Mouse (Mus musculus): ENCODE results near the gene Ablim1. TPM values are rescaled to one million over a fixed set of nuclear protein-coding genes. Genes with fewer than 3 reads are reported as not detected.

The Ablim1 gene
- polyA plus RNA-seq, 1 experiment from 2014 or later: 62.0 TPM

DNA sequence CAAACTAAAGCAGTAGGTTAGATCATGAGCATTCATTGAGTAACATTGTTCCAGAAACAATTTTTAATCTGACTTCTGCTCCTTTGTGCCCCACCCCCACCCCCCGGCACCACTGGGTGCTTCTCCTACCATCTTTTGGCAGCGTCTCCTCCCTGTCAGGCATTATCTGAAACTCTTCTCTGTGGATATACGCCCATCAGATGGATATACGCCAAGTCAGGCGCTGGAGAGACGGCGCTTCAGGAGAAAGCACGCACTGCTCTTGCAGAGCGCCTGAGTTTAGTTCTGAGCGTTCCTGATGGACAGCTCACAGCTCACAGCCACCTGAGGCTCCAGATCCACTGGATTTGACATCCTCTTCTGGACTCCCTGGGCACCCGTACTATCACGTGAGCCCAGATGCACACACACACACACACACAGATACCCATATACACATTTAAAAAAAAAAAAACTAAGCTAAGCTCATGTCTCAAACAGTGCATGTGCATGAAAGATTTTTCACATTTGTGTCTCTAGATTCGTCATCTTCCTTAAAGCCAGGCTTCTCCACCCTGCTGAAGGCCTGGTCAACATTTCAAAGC, 24.7 kb upstream of the Ablim1 start:
- 74% methylated on average over 13 of the region's 13 CpGs for WGBS
- H3K36me3 ChIP-seq (ENCODE audit: control insufficient read depth, insufficient read depth, low read length): no peaks in the 10 kb centered on the region

GRCm38 (mm10) chr19:57335135-57335534, 20.4 kb upstream of the Ablim1 start:
- no peak overlapping the region for H3K9ac ChIP-seq (ENCODE audit: low read length)
- no peaks in the 10 kb centered on the region for H3K36me3 ChIP-seq (ENCODE audit: control insufficient read depth, insufficient read depth, low read length)
- ATAC-seq (ENCODE audit: low FRiP score, low TSS enrichment): 0 out of 2 replicates have a peak, but pooled peaks have one; percentile 58
- H3K9me3 ChIP-seq (ENCODE audit: control insufficient read depth, low read length): no peaks in the 10 kb centered on the region
- H3K27ac ChIP-seq (replicated peaks): no peak overlapping the region
- WGBS: 45% methylated on average over 8 of the region's 8 CpGs
- H3K4me3 ChIP-seq (ENCODE audit: low read depth, low read length): no peak overlapping the region
- H3K27me3 ChIP-seq (ENCODE audit: control insufficient read depth, insufficient read depth, low read length): no peaks in the 10 kb centered on the region
- TF ChIP-seq CTCF (IDR thresholded peaks at IDR 0.05; ENCODE audit: low read depth) (no peak), EP300 (optimal IDR thresholded peaks at IDR 0.05) (no peak)
- no peaks in the 10 kb centered on the region for H3K4me1 ChIP-seq (replicated peaks; ENCODE audit: control insufficient read depth, insufficient read depth)
- H3K4me2 ChIP-seq (replicated peaks; ENCODE audit: low read depth): no peak overlapping the region
- no peak for DNase-seq (ENCODE audit: low spot score)

More for the DNA sequence above, 24.7 kb upstream of the Ablim1 start:
- H3K4me1 ChIP-seq (replicated peaks; ENCODE audit: control insufficient read depth, insufficient read depth): no peaks in the 10 kb centered on the region
- no peak overlapping the region for H3K4me2 ChIP-seq (replicated peaks; ENCODE audit: low read depth)
- H3K4me3 ChIP-seq (ENCODE audit: low read depth, low read length): no peak overlapping the region
- H3K27me3 ChIP-seq (ENCODE audit: control insufficient read depth, insufficient read depth, low read length): no peaks in the 10 kb centered on the region
- ATAC-seq (ENCODE audit: low FRiP score, low TSS enrichment) (no peak), DNase-seq (ENCODE audit: low spot score) (no peak)
- TF ChIP-seq CTCF (IDR thresholded peaks at IDR 0.05; ENCODE audit: low read depth): no peak
- no peak for TF ChIP-seq EP300 (optimal IDR thresholded peaks at IDR 0.05)
- H3K9ac ChIP-seq (ENCODE audit: low read length): no peak overlapping the region
- H3K27ac ChIP-seq (replicated peaks): no peak overlapping the region
- H3K9me3 ChIP-seq (ENCODE audit: control insufficient read depth, low read length): no peaks in the 10 kb centered on the region

- Histone ChIP-seq H3K27me3 (ENCODE audit: control insufficient read depth, insufficient read depth, low read length) (no peaks in the 10 kb centered on the region), H3K4me1 (replicated peaks; ENCODE audit: control insufficient read depth, insufficient read depth) (no peaks in the 10 kb centered on the region), H3K4me3 (ENCODE audit: low read depth, low read length) (no peak overlapping the region), H3K4me2 (replicated peaks; ENCODE audit: low read depth) (no peak overlapping the region), H3K9me3 (ENCODE audit: control insufficient read depth, low read length) (no peaks in the 10 kb centered on the region), H3K27ac (replicated peaks) (no peak overlapping the region), H3K36me3 (ENCODE audit: control insufficient read depth, insufficient read depth, low read length) (no peaks in the 10 kb centered on the region), H3K9ac (ENCODE audit: low read length) (no peak overlapping the region)
- DNase-seq (ENCODE audit: low spot score): no peak
- TF ChIP-seq EP300 (optimal IDR thresholded peaks at IDR 0.05) (no peak), CTCF (IDR thresholded peaks at IDR 0.05; ENCODE audit: low read depth) (no peak)
- WGBS: 88% methylated on average over 4 of the region's 4 CpGs
- no peak for ATAC-seq (ENCODE audit: low FRiP score, low TSS enrichment)
Measured at GRCm38 (mm10) chr19:57333356-57333755, 18.6 kb upstream of the Ablim1 start.

DNA sequence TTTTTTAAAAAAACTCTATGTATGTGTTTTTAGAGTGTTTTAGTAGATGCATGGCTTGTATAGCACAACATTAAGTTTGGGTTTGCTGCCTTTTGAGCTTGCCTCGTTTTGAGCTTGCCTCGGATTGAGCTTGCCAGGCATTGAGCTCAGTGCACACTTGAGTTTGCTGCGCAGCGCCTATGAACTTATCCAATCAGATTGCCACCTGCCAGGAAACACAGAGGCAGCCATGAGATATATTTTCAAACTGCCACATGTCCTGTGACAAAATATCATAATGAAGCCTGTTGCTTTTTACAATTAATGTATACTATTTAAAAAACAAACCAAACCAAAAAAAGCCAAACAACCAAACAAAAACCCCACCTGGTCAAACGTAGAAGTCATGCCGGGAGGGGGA, 16.5 kb upstream of the Ablim1 start:
- Histone ChIP-seq H3K4me2 (replicated peaks; ENCODE audit: low read depth) (no peak overlapping the region), H3K4me1 (replicated peaks; ENCODE audit: control insufficient read depth, insufficient read depth) (no peaks in the 10 kb centered on the region), H3K9ac (ENCODE audit: low read length) (no peak overlapping the region), H3K36me3 (ENCODE audit: control insufficient read depth, insufficient read depth, low read length) (no peaks in the 10 kb centered on the region), H3K27ac (replicated peaks) (no peak overlapping the region), H3K27me3 (ENCODE audit: control insufficient read depth, insufficient read depth, low read length) (no peaks in the 10 kb centered on the region), H3K4me3 (ENCODE audit: low read depth, low read length) (no peak overlapping the region), H3K9me3 (ENCODE audit: control insufficient read depth, low read length) (no peaks in the 10 kb centered on the region)
- TF ChIP-seq CTCF (IDR thresholded peaks at IDR 0.05; ENCODE audit: low read depth) (no peak), EP300 (optimal IDR thresholded peaks at IDR 0.05) (no peak)
- WGBS: 74% methylated on average over 6 of the region's 6 CpGs
- no peak for ATAC-seq (ENCODE audit: low FRiP score, low TSS enrichment)
- no peak for DNase-seq (ENCODE audit: low spot score)

DNA sequence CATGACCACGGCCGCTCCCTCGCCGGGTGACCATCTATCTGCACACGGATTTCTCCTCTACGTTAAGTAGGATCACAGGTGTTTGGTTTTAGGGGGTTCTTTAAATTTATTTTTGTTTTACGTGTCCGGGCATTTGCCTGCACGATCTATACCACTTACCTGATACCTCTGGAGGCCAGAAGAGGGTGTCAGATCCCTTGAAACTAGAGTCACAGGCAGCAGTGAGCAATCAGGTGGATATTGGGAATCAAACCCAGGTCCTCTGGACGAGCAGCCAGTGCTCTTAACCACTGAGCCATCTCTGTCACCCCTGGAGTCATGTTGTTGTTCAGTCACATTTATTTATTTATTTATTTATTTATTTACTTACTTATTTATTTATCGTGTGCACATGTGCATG, 15.6 kb upstream of the Ablim1 start:
- TF ChIP-seq EP300 (optimal IDR thresholded peaks at IDR 0.05): no peak
- TF ChIP-seq CTCF (IDR thresholded peaks at IDR 0.05; ENCODE audit: low read depth): peak; percentile 63
- H3K4me2 ChIP-seq (replicated peaks; ENCODE audit: low read depth): no peak overlapping the region
- no peaks in the 10 kb centered on the region for H3K9me3 ChIP-seq (ENCODE audit: control insufficient read depth, low read length)
- no peak overlapping the region for H3K4me3 ChIP-seq (ENCODE audit: low read depth, low read length)
- H3K27me3 ChIP-seq (ENCODE audit: control insufficient read depth, insufficient read depth, low read length): no peaks in the 10 kb centered on the region
- no peak overlapping the region for H3K27ac ChIP-seq (replicated peaks)
- no peak for DNase-seq (ENCODE audit: low spot score)
- H3K9ac ChIP-seq (ENCODE audit: low read length): no peak overlapping the region
- H3K4me1 ChIP-seq (replicated peaks; ENCODE audit: control insufficient read depth, insufficient read depth): no peaks in the 10 kb centered on the region
- no peaks in the 10 kb centered on the region for H3K36me3 ChIP-seq (ENCODE audit: control insufficient read depth, insufficient read depth, low read length)
- 80% methylated on average over 11 of the region's 11 CpGs for WGBS
- ATAC-seq (ENCODE audit: low FRiP score, low TSS enrichment): no peak

DNA sequence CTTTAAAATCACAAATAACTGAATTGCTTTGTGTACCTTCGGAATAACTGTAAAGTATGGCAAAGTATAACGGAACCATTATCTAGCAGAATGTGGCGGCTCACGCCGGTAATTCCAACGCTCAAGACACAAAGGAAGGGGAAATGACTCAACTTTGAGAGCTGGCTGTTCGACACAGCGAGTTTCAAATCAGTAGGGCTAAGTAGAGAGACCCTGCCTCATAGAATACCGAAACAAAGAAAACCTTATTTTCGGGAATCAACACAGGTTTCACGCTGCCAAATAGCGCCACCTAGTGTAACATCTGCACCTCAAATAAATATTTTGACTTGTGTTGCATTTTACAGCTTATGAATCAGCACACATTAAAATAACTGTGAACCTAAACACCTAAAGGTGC, 14.1 kb upstream of the Ablim1 start:
- no peak for ATAC-seq (ENCODE audit: low FRiP score, low TSS enrichment)
- DNase-seq (ENCODE audit: low spot score): no peak
- 59% methylated on average over 12 of the region's 12 CpGs for whole genome bisulfite sequencing

More for the DNA sequence above, 14.1 kb upstream of the Ablim1 start:
- no peak overlapping the region for H3K9ac ChIP-seq (ENCODE audit: low read length)
- no peaks in the 10 kb centered on the region for H3K9me3 ChIP-seq (ENCODE audit: control insufficient read depth, low read length)
- no peak for TF ChIP-seq EP300 (optimal IDR thresholded peaks at IDR 0.05)
- peak; percentile 88 for TF ChIP-seq CTCF (IDR thresholded peaks at IDR 0.05; ENCODE audit: low read depth)
- no peaks in the 10 kb centered on the region for H3K4me1 ChIP-seq (replicated peaks; ENCODE audit: control insufficient read depth, insufficient read depth)
- no peak overlapping the region for H3K27ac ChIP-seq (replicated peaks)
- no peaks in the 10 kb centered on the region for H3K36me3 ChIP-seq (ENCODE audit: control insufficient read depth, insufficient read depth, low read length)
- no peak overlapping the region for H3K4me2 ChIP-seq (replicated peaks; ENCODE audit: low read depth)
- H3K4me3 ChIP-seq (ENCODE audit: low read depth, low read length): no peak overlapping the region
- no peaks in the 10 kb centered on the region for H3K27me3 ChIP-seq (ENCODE audit: control insufficient read depth, insufficient read depth, low read length)

Measured in stomach, postnatal 0 days (tissue).